Mouse (Mus musculus): ENCODE measurements around the gene Ccdc171.

DNA sequence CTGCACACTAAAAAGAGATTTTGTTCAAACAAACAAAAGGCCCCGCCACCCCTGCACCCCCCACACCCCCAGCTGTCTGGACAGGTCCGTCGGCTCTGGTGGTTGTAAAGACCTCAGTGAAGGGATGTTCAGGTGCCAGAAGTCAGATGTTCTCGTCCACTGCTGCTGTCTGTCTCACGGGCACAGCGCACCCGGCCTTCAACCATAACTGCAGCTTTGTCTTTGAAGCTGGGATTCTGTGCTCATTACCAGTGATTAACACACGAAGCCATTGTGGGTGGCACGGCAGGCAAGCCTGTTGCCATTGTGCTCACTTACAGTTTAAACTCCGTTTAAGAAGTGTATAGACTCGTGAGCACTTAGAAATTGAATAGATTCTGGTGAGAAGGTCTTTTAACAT is 194.5 kb downstream of the Ccdc171 start:
- TF ChIP-seq CTCF (IDR thresholded peaks at IDR 0.05; ENCODE audit: low read depth, low read length) (no peak), POLR2A (IDR thresholded peaks at IDR 0.05; ENCODE audit: extremely low read depth, insufficient read depth, low read length) (no peak)

Measured in liver, adult 2 months (tissue).